Mouse (Mus musculus): Measurements from ENCODE around the gene Haspin. TPM values are rescaled to one million over a fixed set of nuclear protein-coding genes. Genes with fewer than 3 reads are reported as not detected.

The Haspin gene
- 4.6 and 5.3 TPM in 2 replicates for polyA plus RNA-seq (2015; fragmentation: Nextera tagmentation; extraction: Ambion mirVana)

DNA sequence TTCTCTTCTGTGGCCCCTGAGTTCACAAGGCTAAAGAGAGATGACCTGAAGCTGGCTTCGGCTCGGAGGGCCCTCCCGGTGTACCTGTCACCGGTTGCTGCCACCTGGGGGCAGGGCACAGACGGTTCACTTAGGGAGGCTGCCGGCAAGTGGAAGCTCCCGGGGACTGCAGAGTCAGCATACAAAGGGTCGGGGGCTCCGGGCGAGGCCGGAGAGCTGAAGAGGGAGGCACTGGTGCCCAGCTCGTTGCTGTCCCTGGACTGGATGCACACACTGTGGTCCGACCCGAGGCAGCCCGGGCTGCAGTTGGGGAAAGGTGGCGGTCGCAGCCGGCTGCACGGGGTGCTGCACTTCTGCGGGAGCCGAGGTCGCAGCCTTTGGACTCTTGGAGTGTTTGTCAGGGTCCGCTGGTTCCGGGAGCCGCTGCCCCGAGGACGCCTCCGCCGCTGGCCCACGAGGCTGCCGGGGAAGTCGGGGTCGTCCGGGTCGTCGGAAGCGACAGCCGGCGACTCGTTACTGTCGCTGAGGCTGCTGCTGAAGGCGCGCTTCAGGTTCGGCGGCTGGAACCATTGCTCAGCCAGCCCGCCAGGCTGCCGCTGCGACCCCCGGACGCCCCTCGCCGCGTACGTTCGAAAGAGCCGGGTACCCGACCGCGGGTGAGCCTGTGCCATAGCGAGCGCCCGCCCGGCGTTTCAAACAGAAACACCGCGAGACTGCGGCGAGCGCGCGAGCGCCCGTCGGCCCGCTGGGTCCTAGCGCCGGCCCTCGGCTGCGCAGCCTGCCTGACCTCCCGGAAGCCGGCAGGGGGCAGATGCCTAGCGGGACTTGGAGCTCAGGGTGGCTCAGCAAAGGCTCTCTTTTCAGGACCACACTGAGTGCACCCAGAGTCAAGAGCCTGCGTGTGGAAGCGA lies at the start of gene Haspin:
Gene Haspin, minus strand, starts transcription at position 704 of the 911 bp plus-strand sequence.
- Histone ChIP-seq H3K4me1 (ENCODE audit: insufficient read depth) (peaks cover 34% of the 10 kb centered on the region), H3K27me3 (ENCODE audit: insufficient read depth, low read length) (no peaks in the 10 kb centered on the region), H3K4me3 (ENCODE audit: low read depth, low read length) (peak within 1 kb of the TSS; percentile 98), H3K4me2 (ENCODE audit: low read depth, low read length) (peak within 1 kb of the TSS; percentile 87), H3K9ac (replicated peaks) (peak within 1 kb of the TSS; percentile 96), H3K36me3 (replicated peaks; ENCODE audit: insufficient read depth, low read length) (peaks cover 10% of the 10 kb centered on the region; the same call in 1 of the 2 replicates), H3K27ac (ENCODE audit: low read depth) (peak within 1 kb of the TSS; percentile 58), H3K9me3 (ENCODE audit: low read length) (no peaks in the 10 kb centered on the region)
- WGBS (ENCODE audit: insufficient replicate concordance): under 1% methylated on average over 82 of the region's 84 CpGs
- peak; percentile 98 for TF ChIP-seq CTCF (IDR thresholded peaks at IDR 0.05; ENCODE audit: low read depth)
- no peak for TF ChIP-seq EP300 (IDR thresholded peaks at IDR 0.05; ENCODE audit: low read depth)
- DNase-seq (peak; percentile 95), ATAC-seq (peak; percentile 98)

DNA sequence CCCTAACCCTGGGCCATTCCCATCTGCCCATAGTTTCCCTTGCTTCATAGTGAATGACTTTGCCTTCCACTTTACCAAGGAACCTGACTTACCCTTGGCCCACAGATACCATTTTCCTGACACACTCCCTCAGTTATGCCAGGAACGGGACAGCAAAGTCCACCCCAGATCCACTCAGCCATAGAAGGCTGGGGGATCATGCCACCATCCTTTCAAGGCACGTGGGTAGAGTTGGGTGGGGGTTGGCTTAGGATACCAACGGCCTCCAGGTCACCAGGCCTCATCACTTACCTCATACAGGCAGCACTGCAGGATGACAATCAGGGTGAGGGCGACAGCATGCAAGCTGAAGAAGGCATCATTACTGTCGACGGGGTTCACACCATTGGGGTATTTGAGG lies 49.1 kb upstream of the Haspin start:
- no peak overlapping the region for H3K27ac ChIP-seq (ENCODE audit: low read depth)
- 80% methylated on average over 6 of the region's 6 CpGs for WGBS (ENCODE audit: insufficient replicate concordance)

DNA sequence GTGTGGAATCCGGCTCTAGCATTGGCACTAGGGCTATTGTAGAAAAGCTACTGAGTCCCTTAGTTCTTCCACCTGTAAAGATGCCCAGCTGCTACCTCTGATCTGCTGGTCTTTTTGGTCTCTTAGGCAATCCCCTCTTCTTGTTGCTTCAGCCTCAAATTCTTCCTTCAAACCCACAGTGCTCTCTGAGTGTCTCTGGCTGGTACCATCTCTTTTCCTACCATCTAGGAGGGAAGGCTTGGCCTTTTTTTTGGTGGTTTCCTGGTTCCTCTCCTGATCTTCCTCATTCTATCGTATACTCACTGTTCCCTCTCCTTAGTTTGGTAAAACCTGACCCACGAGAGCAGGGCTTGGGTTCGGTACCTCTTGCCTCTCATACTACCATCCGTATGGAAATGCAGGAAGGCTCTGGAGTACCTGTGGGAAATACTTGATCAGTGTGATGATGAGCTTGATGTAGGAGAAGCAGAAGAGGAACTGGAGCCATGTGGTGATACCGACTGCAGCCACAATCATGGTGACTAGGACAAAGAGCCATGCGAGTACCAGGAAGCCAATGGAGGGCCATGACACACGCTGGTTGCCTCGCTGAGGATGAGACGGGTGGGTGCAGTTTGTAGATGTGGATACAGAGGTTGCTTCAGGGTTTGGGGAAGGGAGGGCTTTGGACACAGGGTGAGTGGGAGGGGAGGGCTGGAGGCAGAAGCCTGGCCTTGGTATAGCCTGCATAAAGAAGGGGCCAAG lies 48.0 kb upstream of the Haspin start:
- H3K9me3 ChIP-seq (ENCODE audit: low read length): no peaks in the 10 kb centered on the region
- 68% methylated on average over 10 of the region's 10 CpGs for WGBS (ENCODE audit: insufficient replicate concordance)
- H3K4me2 ChIP-seq (ENCODE audit: low read depth, low read length): no peak overlapping the region
- no peak overlapping the region for H3K4me3 ChIP-seq (ENCODE audit: low read depth, low read length)
- H3K27ac ChIP-seq (ENCODE audit: low read depth): no peak overlapping the region
- TF ChIP-seq EP300 (IDR thresholded peaks at IDR 0.05; ENCODE audit: low read depth) (no peak), CTCF (IDR thresholded peaks at IDR 0.05; ENCODE audit: low read depth) (no peak)
- no peaks in the 10 kb centered on the region for H3K4me1 ChIP-seq (ENCODE audit: insufficient read depth)
- H3K27me3 ChIP-seq (ENCODE audit: insufficient read depth, low read length): no peaks in the 10 kb centered on the region
- ATAC-seq (no peak), DNase-seq (no peak)
- H3K9ac ChIP-seq (replicated peaks): no peak overlapping the region
- H3K36me3 ChIP-seq (replicated peaks; ENCODE audit: insufficient read depth, low read length): peaks cover 31% of the 10 kb centered on the region

More for the DNA sequence above, 49.1 kb upstream of the Haspin start:
- ATAC-seq (no peak), DNase-seq (no peak)
- Histone ChIP-seq H3K27me3 (ENCODE audit: insufficient read depth, low read length) (no peaks in the 10 kb centered on the region), H3K9me3 (ENCODE audit: low read length) (no peaks in the 10 kb centered on the region), H3K4me3 (ENCODE audit: low read depth, low read length) (no peak overlapping the region), H3K36me3 (replicated peaks; ENCODE audit: insufficient read depth, low read length) (peaks cover 42% of the 10 kb centered on the region), H3K9ac (replicated peaks) (no peak overlapping the region), H3K4me1 (ENCODE audit: insufficient read depth) (no peaks in the 10 kb centered on the region), H3K4me2 (ENCODE audit: low read depth, low read length) (no peak overlapping the region)
- TF ChIP-seq EP300 (IDR thresholded peaks at IDR 0.05; ENCODE audit: low read depth) (no peak), CTCF (IDR thresholded peaks at IDR 0.05; ENCODE audit: low read depth) (no peak)

DNA sequence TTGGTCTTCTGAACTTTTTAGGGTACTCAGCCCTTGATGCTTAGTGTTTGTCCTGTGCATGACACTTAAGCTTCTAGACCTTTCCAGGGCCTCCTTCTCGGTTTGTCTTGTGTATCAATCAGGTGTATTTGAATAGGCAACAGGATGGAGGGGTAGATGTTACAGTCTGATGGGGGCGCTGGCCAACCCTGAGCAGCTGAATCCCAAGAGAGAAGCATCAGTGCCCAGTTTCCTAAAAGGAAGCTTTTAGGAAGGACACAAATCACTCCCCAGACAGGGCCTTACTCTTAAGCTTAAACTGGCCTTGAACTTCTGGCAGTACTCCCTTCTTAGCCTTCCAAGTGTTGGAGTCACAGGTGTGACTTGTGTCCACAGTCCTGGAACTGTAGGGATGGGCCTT lies 39.8 kb upstream of the Haspin start:
- Histone ChIP-seq H3K27ac (ENCODE audit: low read depth) (peak overlapping the region; percentile 94), H3K4me3 (ENCODE audit: low read depth, low read length) (peak overlapping the region; percentile 97), H3K4me2 (ENCODE audit: low read depth, low read length) (peak overlapping the region; percentile 99), H3K4me1 (ENCODE audit: insufficient read depth) (peaks cover 24% of the 10 kb centered on the region), H3K36me3 (replicated peaks; ENCODE audit: insufficient read depth, low read length) (peaks cover 8% of the 10 kb centered on the region; the same call in 1 of the 2 replicates), H3K27me3 (ENCODE audit: insufficient read depth, low read length) (no peaks in the 10 kb centered on the region), H3K9me3 (ENCODE audit: low read length) (no peaks in the 10 kb centered on the region), H3K9ac (replicated peaks) (peak overlapping the region; percentile 86)
- TF ChIP-seq EP300 (IDR thresholded peaks at IDR 0.05; ENCODE audit: low read depth): no peak
- no peak for TF ChIP-seq CTCF (IDR thresholded peaks at IDR 0.05; ENCODE audit: low read depth)
- ATAC-seq (no peak), DNase-seq (no peak)
- WGBS (ENCODE audit: insufficient replicate concordance): 16% methylated on average over 2 of the region's 2 CpGs

DNA sequence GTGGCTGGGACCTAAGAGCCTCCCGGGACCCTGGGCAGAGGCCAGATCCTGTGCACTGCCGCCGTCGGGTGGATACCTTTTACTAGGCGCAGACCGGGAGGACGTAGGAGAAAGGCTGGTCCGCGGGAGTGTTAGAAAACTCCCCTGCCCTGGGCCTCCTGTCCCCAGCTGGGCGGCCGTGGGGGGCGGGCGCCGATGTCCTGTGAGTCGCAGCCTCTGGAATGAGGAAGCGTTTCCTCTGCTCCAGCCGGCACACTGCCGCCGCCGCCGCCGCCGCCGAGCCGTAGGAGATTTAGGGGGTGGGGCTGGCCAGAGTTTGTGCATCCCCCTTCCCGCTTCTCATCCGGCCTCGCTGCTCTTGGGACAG lies 39.4 kb upstream of the Haspin start:
- TF ChIP-seq EP300 (IDR thresholded peaks at IDR 0.05; ENCODE audit: low read depth): no peak
- no peak for TF ChIP-seq CTCF (IDR thresholded peaks at IDR 0.05; ENCODE audit: low read depth)
- peak; percentile 63 for ATAC-seq
- Histone ChIP-seq H3K9ac (replicated peaks) (peak overlapping the region; percentile 86), H3K4me1 (ENCODE audit: insufficient read depth) (peaks cover 25% of the 10 kb centered on the region), H3K4me2 (ENCODE audit: low read depth, low read length) (peak overlapping the region; percentile 99), H3K9me3 (ENCODE audit: low read length) (no peaks in the 10 kb centered on the region), H3K27ac (ENCODE audit: low read depth) (peak overlapping the region; percentile 94), H3K36me3 (replicated peaks; ENCODE audit: insufficient read depth, low read length) (peaks cover 8% of the 10 kb centered on the region; the same call in 1 of the 2 replicates), H3K27me3 (ENCODE audit: insufficient read depth, low read length) (no peaks in the 10 kb centered on the region), H3K4me3 (ENCODE audit: low read depth, low read length) (peak overlapping the region; percentile 97)
- DNase-seq: peak; percentile 81
- WGBS (ENCODE audit: insufficient replicate concordance): 0% methylated on average over 28 of the region's 28 CpGs

All from liver, postnatal 0 days (tissue).